Mouse (Mus musculus) cerebellum, adult 9-10 months (tissue): ENCODE measurements at regions not wholly inside any gene's neighbourhood (a gene's known extent, or its start where the extent isn't known, plus 50 kb on each side); places are given as distances from the start of the nearest gene placed in this dataset.
"Not testable (repeated sequence)": the region's sequence is repeated elsewhere in the genome, so short reads cannot be mapped to it uniquely, and the experiment has no call there.

ENCODE experiments used
- DNase-seq: peaks from one replicate; pipeline ENCODE4 v3.0.0; 2022

DNA sequence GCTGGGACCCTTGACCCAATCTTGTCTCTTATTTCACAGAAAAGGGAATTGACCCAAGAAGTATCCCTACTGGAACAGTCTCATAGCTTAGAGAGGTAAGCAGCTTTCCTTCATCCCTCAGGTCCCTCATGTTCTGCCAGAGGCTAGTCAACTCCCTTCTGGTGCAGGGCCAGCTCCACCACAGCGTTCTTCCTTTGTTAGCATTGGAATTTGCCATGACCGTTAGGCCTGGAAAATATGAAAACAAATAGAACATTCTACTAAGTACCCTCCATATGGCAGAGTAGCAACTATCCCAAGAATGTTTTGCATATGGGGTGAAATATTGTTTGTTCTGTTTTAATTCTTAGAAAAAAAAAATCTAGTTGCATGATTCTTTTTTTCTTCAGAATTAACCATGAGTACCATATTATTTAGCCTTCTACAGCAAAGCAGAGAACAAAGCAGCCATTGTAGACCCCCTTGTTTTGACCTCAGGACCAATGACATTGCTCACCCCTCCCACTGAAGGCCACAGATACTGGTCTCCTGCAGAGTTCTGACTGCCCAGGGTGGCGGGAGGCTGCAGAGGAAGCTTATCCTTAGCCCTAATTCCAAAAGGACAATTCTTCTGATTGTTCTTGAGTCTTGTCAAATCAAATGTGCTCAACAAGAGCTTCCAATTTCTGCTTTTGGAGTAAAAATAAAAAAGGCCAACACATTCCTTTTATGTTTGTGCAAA lies 78.1 kb upstream of the Ehbp1 start:
- DNase-seq: no peak

DNA sequence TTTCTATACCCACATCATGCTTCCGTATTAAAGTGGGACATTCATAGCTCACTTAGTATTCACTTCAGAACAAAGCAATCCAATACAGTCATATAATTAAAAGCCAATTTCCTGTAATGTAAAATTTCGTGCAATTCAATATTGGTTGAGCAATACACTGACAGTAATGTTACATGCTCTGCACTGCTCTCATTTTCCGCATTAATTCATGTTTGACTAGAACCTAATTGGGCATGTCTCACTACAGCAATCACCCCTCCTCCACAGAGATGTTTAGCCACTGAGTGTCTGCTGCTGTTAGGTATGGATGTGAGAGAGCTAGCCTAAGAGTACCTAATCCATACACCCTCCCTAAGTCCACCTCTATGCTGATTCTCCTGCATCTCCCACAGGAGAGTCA lies 79.7 kb upstream of the Ehbp1 start:
- no peak for DNase-seq

DNA sequence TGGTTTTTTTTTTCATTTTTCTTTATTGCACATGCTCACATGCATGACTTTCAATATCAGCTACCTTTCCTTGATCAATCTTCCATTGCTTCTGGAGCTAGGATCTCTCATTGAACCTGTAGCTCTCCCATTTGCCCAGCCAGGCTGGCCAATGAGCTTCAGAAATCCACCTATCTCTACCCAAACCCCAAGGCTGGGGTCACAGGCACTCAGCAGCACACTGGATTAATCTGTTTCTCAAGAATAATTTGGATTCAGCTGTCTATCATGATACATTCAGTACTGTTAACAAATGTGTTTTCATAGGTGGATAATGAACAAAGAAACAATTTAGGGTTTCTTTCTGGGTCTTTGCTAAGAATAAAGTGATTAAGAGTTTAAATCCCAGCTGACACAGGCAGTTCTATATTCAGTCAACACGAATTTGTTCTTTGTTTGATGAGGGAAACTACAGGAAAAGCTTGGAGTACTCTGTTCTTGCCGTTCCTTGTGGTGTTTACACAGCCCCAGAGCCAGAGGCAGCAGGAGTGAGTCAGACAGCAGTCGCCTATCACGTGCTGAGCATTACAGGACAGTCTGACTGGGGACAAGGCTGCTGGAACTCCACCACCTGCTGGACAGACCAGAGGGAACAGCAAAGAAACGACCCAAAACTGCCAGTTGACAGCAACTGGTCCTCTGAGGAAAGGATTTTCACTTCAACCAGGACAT lies 74.6 kb upstream of the Tmem17 start:
- DNase-seq: peak; percentile 5

DNA sequence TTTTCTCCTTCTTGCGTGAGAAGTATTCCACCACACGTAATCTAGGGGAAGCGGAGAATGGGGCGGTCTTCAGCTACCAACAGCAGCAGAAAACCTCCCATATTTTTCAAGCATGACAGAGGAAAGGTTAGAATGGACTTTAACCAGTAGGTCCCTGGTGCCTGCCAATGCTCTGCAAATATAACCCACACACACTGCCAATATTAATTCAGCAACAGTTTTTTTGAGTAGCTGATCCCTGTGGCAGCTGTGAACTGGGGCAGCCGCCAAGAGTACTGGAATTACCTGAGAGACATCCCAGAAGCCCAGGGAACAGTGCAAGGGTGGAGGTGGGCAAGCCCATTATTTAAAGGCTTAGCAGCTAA lies 74.1 kb upstream of the Tmem17 start:
- DNase-seq: no peak

DNA sequence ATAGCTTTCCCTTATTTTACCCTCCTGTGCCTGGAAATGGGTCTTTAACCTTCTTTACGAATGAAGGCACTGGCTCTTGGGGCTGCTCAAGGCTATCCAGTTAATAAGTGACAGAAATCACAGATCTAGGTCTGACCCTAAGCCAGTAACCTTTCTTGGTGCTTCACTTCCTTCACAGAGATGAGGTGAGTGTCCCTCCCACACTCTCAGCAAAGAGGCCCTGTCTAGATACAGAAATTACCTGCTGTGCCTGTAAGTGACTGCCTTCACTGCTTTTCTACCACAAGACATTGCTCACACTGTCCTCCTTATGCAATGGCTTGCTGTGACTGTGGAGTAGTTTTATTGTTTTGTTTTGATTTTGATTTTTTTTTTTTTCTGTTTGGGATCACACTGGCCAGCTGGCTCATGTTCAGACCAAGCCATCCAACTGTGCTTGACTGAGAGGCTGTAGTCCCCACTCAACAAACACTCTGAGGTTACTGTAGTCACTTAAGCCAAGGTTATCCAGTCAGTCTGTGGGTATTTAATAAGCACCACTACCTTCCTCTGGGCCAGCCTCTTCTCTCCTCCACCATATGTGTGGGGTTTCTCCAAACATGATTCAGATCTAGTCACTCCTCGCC lies 73.3 kb upstream of the Tmem17 start:
- no peak for DNase-seq

DNA sequence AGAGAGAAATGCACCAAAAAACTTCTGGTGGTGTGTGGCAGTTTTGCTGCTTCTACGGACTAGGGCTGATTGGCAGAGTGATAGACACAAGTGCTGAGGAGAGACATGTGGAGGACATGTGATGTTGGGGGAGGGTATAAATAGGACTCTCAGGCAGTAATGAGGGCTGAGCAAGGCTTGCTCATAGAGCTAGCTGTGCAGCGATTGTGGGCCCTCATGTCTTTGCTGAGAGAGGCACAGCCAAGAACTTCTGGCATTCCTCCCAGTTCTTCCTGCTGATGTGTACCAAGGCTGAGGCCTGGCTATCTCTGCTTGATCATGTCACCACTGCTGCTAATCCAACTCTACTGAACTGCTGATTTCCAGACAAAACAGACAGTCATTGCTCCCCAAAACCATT lies 71.4 kb upstream of the Tmem17 start:
- peak; percentile 5 for DNase-seq

DNA sequence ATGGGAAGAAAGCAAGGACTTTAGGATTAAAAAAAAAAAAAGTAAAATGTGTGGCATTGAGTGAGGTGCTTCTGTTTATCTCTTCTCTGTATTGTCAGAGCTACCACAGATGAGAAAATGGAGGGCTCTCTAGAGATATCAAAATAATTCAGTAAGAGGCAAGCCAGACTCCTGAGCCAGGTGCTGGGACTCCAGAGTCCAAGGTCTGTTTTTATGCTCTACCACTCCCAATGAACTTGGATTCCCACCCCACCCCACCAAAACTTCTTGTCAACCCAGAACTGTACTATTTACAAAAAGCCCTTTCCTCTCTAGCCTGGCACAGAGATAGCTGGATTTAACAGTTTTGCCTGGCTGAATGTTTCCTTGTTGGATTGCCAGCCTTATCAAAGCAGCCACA lies 58.7 kb upstream of the Tmem17 start:
- DNase-seq: no peak

DNA sequence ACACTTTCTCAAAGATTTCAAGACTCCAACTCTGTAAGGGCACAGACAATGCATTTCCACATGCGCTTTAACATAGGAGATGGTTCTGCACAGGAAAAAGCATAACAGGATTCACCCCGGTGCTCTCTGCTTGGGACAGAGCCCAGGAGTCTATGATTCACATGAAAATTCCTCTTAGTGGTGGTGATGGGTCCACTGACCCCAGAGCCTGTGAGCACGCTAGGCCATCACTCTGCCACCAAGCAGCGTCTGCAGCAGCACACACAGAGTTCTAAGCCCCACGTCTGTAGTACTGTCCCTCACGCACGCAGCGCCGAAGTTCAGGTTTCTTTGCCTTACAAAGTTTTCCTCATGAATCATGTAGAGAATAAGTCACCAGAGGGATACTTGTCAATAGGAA lies 55.6 kb upstream of the Tmem17 start:
- DNase-seq: no peak

DNA sequence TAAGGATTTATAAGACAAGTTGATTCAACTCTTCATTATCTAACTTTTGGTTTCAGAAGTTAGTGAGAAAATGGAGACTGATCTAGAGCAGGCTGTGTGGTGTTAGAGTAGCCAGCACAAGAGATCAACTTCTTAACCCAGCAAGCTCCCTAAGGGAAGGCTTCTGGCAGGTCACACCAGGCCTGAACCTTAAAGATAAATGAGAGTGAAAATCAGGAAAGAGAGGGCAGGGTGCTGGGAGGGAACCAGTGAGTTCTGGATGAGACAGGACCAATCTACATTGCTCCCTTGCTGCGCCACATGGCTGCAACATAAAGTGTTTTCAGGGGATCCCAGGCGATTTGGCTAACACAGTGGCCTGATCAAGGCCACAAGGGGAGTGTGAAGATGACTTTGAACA lies 54.7 kb upstream of the Tmem17 start:
- DNase-seq: no peak

DNA sequence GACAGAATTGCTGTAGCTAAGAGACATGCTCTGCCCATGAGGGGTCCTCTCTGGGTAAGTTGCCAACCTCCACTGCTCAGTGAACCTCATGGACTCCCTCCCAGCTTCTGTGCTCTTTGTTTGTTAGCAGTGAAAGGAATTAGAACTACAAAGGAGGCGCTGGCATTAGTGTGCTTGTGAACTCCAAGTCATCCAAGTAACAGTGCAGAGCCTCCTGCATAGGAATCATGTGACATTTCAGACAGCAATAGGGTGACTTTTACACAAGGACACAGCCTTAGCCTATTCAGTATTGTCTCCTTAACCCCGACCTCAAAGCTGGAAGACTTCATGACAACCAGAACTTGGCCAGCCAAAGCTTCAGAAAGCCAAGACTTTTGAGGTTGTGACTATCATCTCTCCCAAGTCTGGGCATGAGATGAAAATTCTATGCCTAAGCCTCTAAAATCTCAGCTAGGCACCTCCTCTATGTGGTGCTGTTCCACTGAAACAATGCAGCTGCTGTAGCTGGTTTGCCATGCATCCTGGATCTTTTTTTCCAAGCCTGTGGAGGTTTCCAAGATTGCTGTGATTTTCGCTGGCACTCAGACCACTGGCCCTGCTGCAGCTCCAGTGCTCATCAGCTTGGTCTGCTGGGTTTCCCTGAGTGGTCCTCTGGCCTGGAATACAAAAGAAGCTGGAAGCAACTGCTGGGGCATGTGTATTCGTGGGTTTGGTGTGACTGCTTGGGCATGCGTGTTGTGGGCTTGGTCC lies 52.8 kb upstream of the Tmem17 start:
- peak; percentile 16 for DNase-seq

DNA sequence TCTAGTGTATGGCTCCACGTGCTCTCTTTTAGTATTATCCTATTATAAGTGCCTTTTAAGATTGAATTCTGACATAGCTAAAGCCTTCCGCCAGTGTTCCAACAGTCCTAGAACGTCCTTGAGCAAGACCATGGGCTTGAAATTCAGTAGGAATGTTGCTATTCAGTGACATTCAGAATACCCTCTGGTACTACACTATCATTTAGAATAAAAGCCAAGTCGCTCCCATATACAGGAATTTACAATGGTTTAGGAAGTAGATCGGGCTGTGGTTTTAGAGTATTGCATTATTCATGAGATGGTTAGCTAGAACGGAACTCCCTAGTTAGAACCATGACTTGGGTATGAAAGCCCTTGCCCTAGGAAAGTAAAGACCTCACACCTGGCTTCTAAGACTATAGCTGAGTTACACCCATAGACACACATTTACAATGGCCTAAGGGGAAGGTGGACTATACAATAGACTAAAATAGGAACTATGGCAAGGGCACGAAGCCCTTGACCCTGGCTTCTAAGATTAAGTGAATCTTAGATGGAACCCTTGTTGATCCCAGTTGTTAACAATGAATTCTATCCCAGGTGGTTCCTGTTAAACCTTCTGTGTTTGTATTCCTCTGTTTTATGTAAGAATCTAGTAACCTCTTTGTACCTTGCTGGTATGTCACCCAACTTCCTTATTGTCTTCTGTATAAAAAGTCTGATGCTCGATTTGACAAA lies 50.7 kb upstream of the Tmem17 start:
- not testable (repeated sequence) for DNase-seq
